Mouse (Mus musculus) retina, embryonic 14.5 days (tissue): Measurements from ENCODE around the gene Mmgt2.

Experiments used
- DNase-seq: peaks from one replicate; pipeline ENCODE4 v3.0.0-alpha.2; 2015; ENCODE audit warnings: low spot score

The Mmgt2 gene

GRCm38 (mm10) chr11:62706141-62706540 lies 57.7 kb downstream of the Mmgt2 start:
- no peak for DNase-seq

DNA sequence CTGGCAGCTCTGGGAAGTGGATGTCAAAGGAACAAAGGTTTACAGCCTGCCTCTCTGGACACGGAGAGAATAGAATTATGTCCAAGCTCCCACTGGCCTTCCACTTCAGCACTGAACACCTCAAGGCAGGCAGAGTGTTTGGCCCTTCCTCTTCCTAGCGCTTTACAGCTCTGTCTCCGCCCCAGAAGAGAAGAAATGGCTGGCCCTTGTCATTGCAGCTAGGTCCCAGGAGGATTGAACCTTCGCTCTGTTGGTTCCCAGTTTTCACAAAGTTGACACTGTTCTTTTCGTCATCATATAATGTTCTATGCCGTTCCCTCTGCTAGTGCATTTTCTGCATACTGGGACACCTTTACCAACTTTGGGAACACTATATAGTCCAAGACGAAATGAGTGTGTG lies 59.8 kb downstream of the Mmgt2 start:
- DNase-seq: no peak

- no peak for DNase-seq
These were observed 62.2 kb downstream of the Mmgt2 start for GRCm38 (mm10) chr11:62710657-62711056.
